Mouse (Mus musculus): ENCODE data around the gene Plscr2.

DNA sequence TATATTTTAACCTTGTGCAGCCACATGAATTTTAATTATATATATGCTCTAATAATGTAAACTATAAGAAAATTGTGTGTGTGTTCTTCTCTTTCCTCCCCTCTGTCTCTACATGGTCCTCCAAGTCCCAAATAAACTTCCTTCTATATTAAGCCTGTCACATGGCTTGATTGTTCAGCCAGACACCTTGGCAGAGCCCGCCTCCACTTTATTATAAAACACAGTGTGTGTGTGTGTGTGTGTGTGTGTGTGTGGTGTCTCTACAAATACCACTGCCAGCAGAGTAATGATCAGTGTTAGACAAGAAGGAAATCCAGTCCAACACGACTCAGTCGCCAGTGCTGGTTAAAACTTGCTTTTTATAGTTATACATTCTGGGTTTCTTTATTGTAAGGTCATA is 62.3 kb downstream of the Plscr2 start:
- TF ChIP-seq CTCF (IDR thresholded peaks at IDR 0.05; ENCODE audit: borderline replicate concordance, insufficient read depth, low read depth, low read length): no peak
- TF ChIP-seq POLR2A (IDR thresholded peaks at IDR 0.05; ENCODE audit: borderline replicate concordance, insufficient read depth, low read length): no peak
